Mouse (Mus musculus): ENCODE data around the gene Gm28305. TPM values are rescaled to one million over a fixed set of nuclear protein-coding genes. Genes with fewer than 3 reads are reported as not detected.

Gm28305 gene
- total and polyA plus RNA-seq, 3 experiments, result not detected

Other genes starting within 250 kb of the Gm28305 start
- gene Nphp3, start 38.1 kb upstream of the Gm28305 start, total RNA-seq (2012; rRNA removed), result 2.2 and 2.3 TPM in 2 replicates
- gene Nphp3, start 38.1 kb upstream of the Gm28305 start, total RNA-seq (2014; rRNA removed), result 0.89 and 1.3 TPM in 2 replicates
- gene Nphp3, start 38.1 kb upstream of the Gm28305 start, polyA plus RNA-seq (2012; ENCODE audit: insufficient read length, low read depth), result 2.2 and 2.9 TPM in 2 replicates
- gene Uba5, start 22.5 kb downstream of the Gm28305 start, total RNA-seq (2012; rRNA removed), result 24.0 and 28.5 TPM in 2 replicates
- 29.3 and 35.8 TPM in 2 replicates for gene Uba5, start 22.5 kb downstream of the Gm28305 start, total RNA-seq (2014; rRNA removed)
- 33.4 and 34.9 TPM in 2 replicates for gene Uba5, start 22.5 kb downstream of the Gm28305 start, polyA plus RNA-seq (2012; ENCODE audit: insufficient read length, low read depth)
- gene Acad11, start 22.7 kb downstream of the Gm28305 start, total RNA-seq (2012; rRNA removed), result 8.0 and 10.0 TPM in 2 replicates
- gene Acad11, start 22.7 kb downstream of the Gm28305 start, total RNA-seq (2014; rRNA removed), result 11.2 and 12.1 TPM in 2 replicates
- 8.0 and 8.3 TPM in 2 replicates for gene Acad11, start 22.7 kb downstream of the Gm28305 start, polyA plus RNA-seq (2012; ENCODE audit: insufficient read length, low read depth)
- 0.17 and 0.25 TPM in 2 replicates for gene Ackr4, start 86.3 kb downstream of the Gm28305 start, total RNA-seq (2012; rRNA removed)
- gene Ackr4, start 86.3 kb downstream of the Gm28305 start, total RNA-seq (2014; rRNA removed), result 0.36 and 0.39 TPM in 2 replicates
- gene Ackr4, start 86.3 kb downstream of the Gm28305 start, polyA plus RNA-seq (2012; ENCODE audit: insufficient read length, low read depth), result 0.33 and 0.49 TPM in 2 replicates
- gene Dnajc13, start 222.3 kb downstream of the Gm28305 start, total RNA-seq (2012; rRNA removed), result 30.1 and 34.5 TPM in 2 replicates
- 27.6 and 30.4 TPM in 2 replicates for gene Dnajc13, start 222.3 kb downstream of the Gm28305 start, total RNA-seq (2014; rRNA removed)
- gene Dnajc13, start 222.3 kb downstream of the Gm28305 start, polyA plus RNA-seq (2012; ENCODE audit: insufficient read length, low read depth), result 31.5 and 51.9 TPM in 2 replicates